Mouse (Mus musculus): ENCODE results near the gene Dab2.

Dab2 gene

DNA sequence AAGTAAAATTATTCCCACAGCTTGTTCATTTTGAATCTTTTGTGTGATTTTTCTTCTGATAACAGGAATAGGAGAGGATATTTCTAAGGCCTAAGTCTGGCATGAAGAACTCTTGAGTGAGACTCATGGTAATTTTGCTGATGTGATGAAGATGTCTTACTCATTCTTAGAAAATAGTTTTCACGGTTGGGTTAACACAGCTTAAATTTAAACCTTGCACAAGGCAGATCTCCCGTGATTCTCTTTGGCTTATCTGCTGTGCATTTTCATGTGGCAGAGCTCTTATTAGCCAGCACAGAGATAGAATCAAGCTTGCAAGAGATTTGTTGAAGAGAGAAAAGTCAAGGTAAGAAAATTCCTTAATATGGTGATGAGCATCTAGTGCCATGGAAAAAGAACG is at the start of gene Dab2:
Dab2 (plus strand) TSS at position 235 of the 400 bp plus-strand sequence.
- no peak for DNase-seq (ENCODE audit: low spot score)

DNA sequence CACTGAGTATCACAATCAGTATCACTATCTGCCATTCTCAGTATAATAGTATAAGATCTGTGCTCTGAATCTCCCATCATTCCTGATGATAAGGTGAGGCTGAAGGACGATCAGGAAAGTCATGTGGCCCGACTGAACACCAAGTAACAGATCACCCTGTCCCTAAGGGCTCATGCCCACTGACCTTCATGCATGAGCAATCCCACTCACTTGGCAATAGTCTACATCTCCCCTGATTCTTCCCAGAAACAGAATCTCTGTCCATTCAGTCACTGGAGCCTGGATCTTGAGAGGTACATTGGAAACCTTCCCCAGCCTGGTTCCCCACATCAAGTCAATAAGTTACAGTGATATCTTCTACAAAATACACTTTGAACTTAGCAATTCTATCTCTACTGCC is 46.1 kb upstream of the Dab2 start:
- no peak for DNase-seq (ENCODE audit: low spot score)

DNA sequence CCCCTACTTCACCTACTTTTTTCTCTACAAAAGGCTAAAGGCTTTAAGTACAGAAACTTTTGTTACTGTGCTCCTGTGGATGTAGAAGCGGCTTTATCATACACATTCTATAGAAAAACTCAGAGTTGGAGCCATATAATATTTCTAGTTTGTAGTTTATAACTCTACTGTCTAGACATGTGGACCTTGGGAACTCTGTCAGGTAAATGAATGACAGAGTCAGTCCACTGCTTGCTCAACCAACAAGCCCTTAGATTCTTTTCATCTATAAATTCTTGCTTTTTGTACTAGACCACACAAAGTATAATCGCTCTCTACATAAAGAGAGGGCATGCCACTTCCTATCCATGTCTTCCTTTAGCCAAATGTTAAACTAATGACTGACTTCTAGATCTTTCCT is 45.2 kb upstream of the Dab2 start:
- no peak for DNase-seq (ENCODE audit: low spot score)

DNA sequence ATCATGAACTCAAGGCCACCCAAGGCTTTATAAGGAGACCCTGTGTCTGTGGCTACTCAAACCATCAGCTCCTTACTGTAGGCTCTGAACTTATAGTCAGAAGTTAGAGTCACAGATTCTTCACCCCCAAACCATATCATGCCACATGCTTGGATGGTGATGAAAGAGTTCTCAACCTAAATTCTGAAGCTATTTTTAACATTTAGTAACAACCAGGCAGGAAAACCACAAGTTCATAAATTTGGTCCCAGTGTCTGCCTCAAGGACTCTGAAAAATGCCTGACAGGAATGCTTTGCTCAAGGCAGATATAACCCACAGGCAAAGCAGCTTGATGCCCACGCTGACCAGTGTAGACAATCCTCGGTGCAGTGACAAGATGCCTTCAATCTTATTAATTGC is 42.5 kb upstream of the Dab2 start:
- no peak for DNase-seq (ENCODE audit: low spot score)

DNA sequence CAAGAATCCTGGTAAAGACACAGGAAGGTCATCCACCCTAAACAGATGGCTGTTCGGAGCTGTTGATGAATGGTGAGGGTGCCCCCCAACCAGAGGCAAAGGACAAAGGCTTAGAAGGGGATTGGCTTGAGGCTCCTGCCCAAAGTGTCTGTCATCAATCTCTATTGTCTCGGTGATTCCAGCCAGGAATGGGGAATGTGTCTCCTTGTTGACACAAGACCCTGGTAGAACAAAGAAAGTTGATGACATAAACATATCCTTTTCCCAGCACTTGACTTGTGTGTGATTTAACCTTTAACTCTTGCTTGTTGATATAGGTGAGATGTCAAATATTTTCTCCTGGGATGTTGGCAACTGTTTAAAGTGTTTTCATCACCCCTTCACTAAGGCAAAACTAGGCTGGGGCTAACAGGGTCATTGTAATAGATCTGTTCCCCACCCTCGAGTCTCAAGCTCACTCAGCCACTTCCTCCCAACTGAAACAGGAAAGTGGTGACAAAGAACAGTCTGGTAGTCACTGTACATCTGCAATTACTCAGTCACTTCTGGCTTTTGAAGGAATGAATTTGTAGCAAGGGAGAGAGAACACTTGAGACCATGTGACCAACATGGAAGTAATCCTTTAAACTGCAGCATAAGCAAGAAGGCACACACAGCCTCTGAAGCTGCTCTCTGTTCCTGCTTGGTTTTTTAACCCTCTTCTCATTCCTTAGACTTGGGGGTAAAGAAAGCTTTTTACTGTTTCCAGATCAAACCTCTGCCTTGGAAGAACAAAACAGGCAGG is 39.4 kb upstream of the Dab2 start:
- no peak for DNase-seq (ENCODE audit: low spot score)

DNA sequence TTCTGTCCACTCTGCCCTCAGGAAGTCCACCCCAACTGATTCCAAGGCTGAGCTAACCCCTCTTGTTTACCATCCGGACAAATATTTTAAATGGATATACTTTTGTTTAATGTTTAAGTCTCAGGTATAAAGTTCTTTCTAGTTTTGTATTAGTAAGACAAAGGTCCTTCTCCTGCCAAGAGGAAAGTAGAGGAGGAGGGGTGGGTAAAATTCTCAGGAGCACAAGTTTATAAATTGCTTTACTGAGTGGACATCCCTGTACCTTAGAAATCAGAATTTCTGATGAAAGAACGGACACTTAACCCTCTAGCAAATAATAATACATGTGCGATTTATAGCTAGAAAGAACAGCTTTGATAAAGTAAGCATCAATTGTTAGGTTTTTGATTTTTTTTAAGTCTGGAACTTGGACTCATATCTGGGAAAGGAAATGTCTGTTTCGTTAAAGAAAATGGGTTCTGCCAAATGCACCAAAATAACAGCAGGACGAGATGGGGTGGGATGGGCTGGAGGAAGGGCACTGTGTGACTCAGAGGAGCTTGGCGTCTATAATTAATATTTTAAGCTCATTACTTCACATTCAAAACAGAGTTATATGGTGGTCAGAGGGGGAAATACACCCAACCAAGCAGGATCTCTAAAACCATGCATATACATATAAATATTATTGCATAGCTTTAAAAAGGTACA is 38.7 kb upstream of the Dab2 start:
- no peak for DNase-seq (ENCODE audit: low spot score)

DNA sequence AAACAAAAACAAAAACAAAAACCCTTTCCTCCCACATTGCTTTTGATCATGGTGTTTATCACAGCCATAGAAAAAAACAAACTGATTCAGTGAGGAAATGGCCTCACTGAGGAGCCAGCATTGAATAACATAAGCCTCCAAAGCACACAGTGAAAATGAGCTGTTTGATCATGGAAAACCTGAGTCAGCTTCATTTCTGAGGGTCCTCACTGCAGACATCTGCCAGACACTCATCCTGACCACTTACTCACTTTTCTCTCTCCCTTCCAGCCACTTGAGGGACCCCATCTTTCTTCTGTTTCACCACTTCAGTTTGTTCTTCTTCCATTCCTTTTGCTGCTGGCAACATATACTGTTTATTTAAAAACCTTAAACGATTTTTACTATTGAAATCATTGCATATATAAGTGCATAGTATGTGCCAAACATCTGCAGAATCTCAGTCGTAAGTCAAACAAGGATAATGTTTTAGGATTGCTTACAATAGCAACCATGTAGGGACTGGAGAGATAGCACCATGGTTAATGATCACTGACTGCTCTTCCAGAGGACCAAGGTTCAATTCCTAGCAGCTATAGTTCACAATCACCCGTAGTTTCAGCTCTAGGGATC is 32.3 kb upstream of the Dab2 start:
- no peak for DNase-seq (ENCODE audit: low spot score)

DNA sequence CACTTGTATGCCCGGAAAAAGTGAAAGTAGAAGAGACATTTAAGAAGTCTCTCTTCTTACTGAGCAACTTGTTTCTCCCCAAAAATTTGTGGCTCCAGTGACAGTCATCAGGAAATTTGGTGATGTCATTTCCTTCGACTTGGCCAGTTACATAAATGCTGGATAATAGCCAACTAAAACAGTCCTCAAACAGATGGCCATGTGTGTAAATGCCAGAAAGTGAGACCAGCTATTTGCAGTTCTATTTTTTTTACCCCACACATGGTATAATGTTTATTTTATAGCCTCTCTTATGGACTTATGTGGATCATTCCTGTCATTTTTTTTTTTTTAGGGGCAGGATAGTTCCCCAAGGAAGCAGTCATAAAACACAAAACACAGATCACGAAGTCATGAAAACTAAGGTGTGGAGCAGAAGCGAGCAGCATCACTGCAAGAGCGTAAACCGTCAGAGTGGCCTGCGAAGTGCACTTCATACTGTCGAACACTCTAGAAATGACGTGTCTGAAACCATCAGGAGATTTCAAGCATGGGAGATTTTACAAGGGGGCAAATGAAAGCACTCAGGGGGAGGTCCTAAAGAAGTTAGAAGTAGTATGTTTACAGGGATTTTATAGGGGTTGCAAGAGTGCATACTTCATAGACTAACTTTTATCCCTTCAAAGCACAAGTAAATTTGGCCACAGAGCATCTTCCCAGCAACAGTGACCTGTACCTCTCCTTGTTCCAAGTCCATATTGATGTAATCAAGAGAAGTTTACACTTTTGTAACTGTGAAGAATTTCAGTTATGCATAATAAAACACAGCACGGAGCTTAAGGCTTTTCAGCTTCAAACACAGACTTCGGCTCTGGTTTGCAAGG is 20.8 kb upstream of the Dab2 start:
- DNase-seq (ENCODE audit: low spot score): no peak

DNA sequence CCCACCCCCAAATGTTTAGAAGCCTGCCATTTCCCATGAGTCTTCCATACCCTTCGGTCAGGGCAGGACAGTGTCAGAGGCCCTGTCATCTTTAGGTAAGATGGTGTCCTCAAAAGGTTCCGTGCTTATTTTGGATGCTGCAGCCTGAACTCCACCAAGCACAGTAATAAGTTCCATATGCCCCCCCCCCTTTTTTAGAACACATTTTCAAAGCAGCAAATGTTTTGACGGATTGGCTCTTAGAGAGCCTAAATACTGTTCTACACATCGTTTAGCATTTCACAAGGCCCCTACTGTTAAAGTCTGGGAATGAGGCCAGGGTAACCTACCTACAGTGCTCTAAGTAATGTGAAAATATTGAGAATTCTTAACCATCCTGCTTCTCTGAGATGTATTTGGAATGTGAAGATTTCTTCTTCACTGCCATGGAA is 19.6 kb upstream of the Dab2 start:
- no peak for DNase-seq (ENCODE audit: low spot score)

DNA sequence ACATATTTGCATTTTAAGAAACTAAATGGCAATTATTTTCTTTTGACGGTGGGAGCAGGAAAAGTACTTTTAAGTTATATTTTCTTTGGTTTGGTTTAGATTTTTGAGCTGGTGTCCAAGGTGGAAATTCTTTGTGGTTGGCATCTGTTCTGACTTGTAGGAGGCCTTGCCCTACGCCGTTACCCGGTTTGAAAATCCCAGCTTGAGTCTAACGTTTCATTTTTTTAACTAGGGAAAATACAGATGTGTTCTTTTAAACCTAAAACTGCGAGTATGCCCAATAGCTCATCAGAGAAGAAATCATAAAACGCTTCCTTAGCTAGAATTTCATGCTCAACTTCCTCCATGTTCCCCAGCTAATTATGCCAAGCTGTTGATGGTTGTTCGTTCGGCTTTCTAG is 16.3 kb upstream of the Dab2 start:
- no peak for DNase-seq (ENCODE audit: low spot score)

DNA sequence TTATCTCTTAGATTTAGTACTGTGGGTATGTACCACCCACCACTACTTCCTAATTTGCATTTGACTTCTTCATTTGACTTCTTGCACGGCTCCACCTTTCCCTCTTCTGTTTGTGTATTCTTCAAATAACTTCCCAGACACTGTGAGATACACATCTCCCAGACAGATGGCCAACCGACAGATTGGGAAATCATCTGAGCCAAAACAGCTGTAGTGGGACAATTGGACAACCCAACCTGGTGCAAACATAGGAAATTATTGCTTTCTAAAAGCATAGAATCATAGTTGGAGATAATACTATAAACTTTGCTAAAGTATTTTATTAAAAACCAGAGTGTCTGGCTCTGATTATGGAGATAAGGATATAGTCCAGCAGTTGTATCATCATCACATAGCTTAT is 3.5 kb upstream of the Dab2 start:
- DNase-seq (ENCODE audit: low spot score): no peak

DNA sequence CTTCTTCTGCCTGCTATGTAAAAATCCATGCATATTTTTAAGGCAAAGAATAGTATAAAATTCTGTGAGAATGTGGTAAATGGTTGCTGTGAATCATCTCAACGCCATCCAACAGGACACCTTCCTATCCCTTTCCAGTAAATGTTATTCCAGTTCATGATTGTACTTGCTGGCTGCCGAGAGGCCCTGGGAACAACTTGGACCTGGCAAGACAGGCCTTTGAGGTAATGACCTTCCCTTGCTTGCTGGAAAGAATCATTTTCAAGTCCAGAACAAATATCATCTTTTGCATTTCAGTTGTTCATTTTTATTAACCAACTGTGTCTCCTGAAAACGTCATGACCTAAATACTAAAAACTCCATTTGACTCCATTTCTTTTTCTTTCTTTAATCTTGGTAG is 862 bp upstream of the Dab2 start:
- DNase-seq (ENCODE audit: low spot score): no peak

DNA sequence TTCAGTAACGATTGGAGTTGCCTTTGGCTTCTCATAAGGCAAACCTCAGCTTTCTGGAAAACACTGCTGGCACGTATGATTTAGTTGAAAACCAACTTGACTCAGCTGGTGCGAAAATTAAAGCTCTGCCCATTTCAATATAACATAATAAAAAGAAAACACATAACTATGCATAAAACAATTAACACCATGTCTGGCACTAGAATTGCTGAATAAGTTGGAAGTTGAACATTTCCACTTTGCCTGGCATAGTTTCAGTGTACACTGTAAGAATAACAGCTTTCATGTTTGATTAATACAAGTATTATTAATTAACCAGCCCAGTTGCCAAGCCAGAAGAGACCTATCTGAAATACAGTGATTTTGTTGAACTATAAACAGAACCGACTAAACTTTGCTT is 2.6 kb downstream of the Dab2 start:
- no peak for DNase-seq (ENCODE audit: low spot score)

DNA sequence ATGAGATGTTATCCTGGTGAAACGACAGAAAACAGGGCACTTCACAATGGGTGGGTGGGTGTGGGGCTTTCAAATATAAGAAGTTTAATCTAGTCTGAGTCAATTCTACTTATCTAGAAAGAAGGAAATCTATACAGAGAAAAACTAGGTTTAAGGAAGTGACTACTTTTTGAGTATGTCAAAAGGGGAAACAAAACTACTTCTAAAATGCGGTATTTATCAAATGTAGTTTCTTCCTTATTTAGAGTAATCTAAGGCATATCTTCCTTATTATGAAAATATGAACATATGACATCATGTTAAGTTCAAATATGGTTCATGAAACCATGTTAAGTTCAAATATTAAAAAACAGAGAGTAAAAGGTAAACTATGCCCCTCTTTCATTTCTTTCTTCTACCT is 4.2 kb downstream of the Dab2 start:
- no peak for DNase-seq (ENCODE audit: low spot score)

DNA sequence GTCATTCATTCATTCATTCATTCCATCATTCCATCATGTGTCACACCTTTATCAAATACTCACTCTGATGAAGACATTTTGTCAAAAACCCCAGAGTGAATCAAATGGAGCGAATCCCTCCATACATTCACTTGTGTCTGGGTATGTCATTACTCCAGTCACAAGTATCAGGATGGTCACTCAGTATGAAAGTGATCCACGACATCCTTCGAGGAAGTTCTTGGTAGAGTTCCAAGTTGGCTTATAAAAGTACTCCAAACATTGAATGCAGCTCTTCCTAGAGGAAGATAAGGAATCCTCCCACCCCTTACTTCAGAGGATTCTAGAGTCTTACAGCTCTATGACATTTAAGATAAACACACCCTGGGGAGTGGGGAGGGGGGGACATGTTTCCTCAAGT is 10.0 kb downstream of the Dab2 start:
- no peak for DNase-seq (ENCODE audit: low spot score)

DNA sequence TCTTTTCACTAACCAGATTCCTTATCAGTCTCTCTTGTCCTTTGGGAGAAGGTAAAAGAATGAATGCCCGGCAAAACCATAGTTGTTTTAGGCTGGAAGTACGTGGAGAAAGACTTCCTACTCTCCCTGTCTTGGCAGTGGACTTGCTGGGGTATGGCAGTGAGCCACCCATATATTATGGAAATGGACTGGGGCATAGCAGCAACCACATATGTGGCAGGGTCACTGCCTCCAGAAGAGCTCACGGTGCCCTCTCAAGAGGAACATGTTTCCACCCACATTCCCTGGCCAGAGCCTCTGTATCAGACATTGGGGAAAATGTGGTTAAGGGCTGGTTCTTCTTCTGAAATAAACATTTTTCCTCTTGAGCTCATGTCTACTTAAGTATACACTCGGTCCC is 10.8 kb downstream of the Dab2 start:
- no peak for DNase-seq (ENCODE audit: low spot score)

DNA sequence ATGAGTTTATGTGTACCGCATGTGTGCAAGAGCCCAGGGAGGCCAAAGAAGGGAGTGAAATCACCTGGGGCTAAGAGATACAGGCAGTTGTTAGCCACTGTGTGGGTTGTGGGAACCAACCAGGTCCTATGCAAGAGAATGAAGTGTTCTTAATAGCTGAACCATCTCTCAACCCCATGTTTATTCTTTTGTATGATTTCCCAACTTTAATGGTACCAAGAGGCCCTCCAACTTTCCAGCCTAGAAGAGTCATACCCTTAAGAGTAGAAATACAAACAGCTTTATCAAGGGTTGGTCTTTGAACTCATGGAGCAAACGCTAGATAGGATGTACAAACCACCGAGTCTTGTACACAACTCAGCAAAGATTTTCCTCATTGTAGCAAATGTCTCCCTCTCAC is 12.8 kb downstream of the Dab2 start:
- DNase-seq (ENCODE audit: low spot score): no peak

DNA sequence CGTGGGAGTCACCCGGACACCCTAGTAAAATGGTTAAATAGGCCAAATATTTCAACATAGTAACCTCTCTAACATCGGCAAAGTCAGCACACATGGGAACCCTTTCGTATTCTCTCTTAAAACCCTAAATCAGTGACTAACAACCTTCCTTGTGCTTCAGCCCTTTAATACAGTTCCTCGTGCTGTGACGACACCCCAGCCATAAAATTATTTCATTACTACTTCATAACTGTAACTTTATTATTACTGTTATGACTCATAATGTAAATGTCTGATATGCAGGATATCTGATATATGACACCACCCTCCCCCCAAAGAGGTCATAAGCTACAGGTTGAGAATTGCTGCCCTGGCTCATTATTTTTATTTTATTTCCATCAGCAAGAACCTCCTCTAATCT is 19.8 kb downstream of the Dab2 start:
- DNase-seq (ENCODE audit: low spot score): no peak

DNA sequence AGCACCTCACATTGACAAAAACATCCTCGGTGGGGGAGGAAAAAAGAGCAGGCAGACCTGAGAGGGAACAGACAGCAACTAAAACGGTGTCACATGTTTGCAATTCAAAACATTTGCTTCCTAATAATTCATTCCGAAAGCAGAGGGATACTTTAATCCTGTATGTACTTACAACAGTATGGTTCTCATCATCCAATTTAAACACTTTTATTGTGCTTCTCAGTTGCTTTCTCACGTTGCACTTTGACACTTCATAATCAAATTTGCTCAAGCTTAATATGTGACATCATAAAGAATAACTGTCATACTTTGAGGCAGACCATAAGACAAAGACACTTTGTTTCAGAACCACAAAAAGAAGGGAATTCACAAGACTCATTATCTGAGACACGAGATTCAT is 20.9 kb downstream of the Dab2 start:
- no peak for DNase-seq (ENCODE audit: low spot score)

DNA sequence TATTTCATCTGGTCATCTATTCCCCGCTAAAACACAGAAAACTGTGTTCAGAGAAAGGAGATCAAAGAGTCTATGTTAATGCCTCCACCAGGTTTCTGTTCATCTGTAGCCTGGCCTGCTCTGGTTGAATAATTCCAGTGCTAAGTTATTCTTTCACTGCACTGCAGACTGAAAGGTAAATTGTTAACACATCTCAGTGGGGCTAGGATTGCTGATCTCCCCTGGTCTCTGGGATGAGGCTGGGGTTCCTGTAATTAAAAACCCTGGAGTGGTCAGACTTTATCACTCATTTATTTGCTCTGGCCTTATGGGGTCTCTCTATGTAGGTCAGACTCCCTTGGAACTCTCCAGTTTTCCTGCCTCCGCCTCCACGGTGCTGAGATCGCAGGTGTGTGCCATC is 21.7 kb downstream of the Dab2 start:
- DNase-seq (ENCODE audit: low spot score): no peak

DNA sequence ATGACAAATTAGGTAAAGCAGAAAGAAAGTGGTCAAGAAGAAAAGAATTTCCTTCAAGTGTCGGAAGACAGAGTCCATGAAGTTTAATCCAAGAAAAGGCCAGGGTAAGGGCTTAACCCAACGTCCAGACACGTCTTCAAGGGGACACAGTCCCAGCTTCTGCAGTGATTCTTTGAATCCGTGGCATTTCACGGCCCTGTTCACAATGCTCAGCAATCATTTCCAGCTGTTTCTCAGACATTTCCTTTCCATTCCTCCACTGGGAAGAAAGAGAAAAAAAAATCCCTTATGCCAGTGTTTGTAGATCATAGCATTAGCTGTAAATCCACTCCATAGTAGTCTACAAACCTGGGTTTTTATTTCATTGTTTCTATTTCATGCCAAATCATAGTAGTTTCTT is 22.7 kb downstream of the Dab2 start:
- DNase-seq (ENCODE audit: low spot score): no peak

DNA sequence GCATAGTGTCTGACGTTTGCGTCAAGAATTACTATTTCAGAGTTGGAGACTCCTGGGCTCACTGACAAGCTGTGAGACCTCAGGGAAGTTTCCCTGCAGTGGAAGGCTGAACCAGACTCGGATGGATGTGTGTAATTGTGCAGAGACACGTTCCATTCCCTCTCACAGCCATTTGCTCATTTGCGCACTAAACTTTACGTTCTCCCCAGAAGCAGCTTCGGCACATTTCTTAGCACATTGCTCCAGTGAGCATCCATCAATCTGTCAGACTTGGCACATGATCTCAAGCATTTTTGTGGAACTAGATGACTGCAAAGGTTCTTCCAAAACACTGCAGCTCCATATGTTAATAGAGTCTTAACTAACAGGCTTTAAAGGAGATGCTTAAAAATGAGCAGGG is 24.0 kb downstream of the Dab2 start:
- DNase-seq (ENCODE audit: low spot score): peak; percentile 30

DNA sequence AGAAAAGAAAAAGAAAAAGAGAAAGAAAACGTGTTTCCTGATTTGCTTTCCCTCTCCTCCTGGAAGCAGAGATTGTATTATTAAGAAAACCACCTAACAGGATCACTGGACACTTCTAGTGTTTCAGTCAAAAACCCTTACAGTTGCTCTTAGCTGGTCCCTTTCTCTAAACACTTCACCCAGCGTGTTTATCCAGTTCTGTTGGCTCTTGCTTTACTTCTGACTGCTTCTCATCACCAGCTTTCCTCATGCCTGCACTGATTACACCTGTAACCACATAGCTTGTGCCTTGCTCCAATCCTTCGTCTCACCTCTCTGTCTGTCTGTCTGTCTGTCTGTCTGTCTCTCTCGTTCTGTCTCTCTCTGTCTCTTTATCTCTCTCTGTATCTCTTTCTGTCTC is 25.9 kb downstream of the Dab2 start:
- no peak for DNase-seq (ENCODE audit: low spot score)

All from layer of hippocampus, adult 11-12 months (tissue).